Mouse (Mus musculus) heart, adult 18-20 months (tissue): ENCODE data around the gene Gm20696. TPM values are rescaled to one million over a fixed set of nuclear protein-coding genes. Genes with fewer than 3 reads are reported as not detected.
A peak's percentile ranks its signal among the peaks of the same experiment; 100 is the strongest.

ENCODE experiments used
- DNase-seq, 2 experiments: peaks; one replicate each; pipeline ENCODE4 v3.0.0; 2021 to 2022; ENCODE audit warnings: mixed read lengths in 1 of 2
- long read RNA-seq, 2 experiments: library from polyadenylated mRNA; stranded (forward); transcript quantifications; one replicate each; pipeline ENCODE4 v2.0.0; 2021
- total RNA-seq, 2 experiments: library from RNA; stranded (reverse); gene quantifications; 2 replicates each; pipeline ENCODE4 v1.2.3; 2021

The Gm20696 gene
- 1 to 10 TPM in 1 of 2 experiments, under 1 TPM in 1; 0.94 to 2.2 TPM for total RNA-seq
- long read RNA-seq, experiment 1, partial matches to known transcripts: 0 of 3 reads
- long read RNA-seq, experiment 1, other reads (novel, unspliced or antisense): 3 of 3 reads
- long read RNA-seq, experiment 2, partial matches to known transcripts: 0 of 1 reads
- long read RNA-seq, experiment 2, other reads (novel, unspliced or antisense): 1 of 1 reads

- DNase-seq: peak; percentile 78 to 82
Measured at GRCm38 (mm10) chr6:99666318-99667171, at the start of gene Gm20696, which contains the start of gene Eif4e3. Gm20696 (minus strand) TSS chr6:99666797. Eif4e3 (minus strand) TSS chr6:99666771.

GRCm38 (mm10) chr6:99715913-99716312 lies 49.3 kb upstream of the Gm20696 start:
- no peak for DNase-seq

- no peak for DNase-seq
Measured at GRCm38 (mm10) chr6:99715191-99715590, 48.6 kb upstream of the Gm20696 start.

- no peak for DNase-seq
Measured at GRCm38 (mm10) chr6:99713256-99713655, 46.7 kb upstream of the Gm20696 start.

- DNase-seq: no peak
Measured at GRCm38 (mm10) chr6:99711576-99712101, 45.0 kb upstream of the Gm20696 start.

- DNase-seq: no peak
Measured at GRCm38 (mm10) chr6:99700484-99700883, 33.9 kb upstream of the Gm20696 start.

GRCm38 (mm10) chr6:99692916-99693841 lies 26.6 kb upstream of the Gm20696 start:
- DNase-seq: peak in 1 of 2 experiments; percentile 7

- DNase-seq: peak; percentile 8 to 12
Measured at GRCm38 (mm10) chr6:99692206-99692915, 25.8 kb upstream of the Gm20696 start, which contains the start of gene Gpr27. Gpr27 (plus strand) TSS chr6:99692679.

GRCm38 (mm10) chr6:99691666-99692205 lies 25.1 kb upstream of the Gm20696 start:
- DNase-seq: no peak

- no peak for DNase-seq
Measured at GRCm38 (mm10) chr6:99688513-99688912, 21.9 kb upstream of the Gm20696 start.

- DNase-seq: peak in 1 of 2 experiments; percentile 14
Measured at GRCm38 (mm10) chr6:99684899-99685298, 18.3 kb upstream of the Gm20696 start.

GRCm38 (mm10) chr6:99683974-99684373 lies 17.4 kb upstream of the Gm20696 start:
- DNase-seq: no peak

- no peak for DNase-seq
Measured at GRCm38 (mm10) chr6:99678108-99678507, 11.5 kb upstream of the Gm20696 start.

- no peak for DNase-seq
Measured at GRCm38 (mm10) chr6:99677325-99677724, 10.7 kb upstream of the Gm20696 start.

GRCm38 (mm10) chr6:99674482-99674881 lies 7.9 kb upstream of the Gm20696 start:
- no peak for DNase-seq

- no peak for DNase-seq
Measured at GRCm38 (mm10) chr6:99671768-99672167, 5.2 kb upstream of the Gm20696 start.

GRCm38 (mm10) chr6:99670481-99671119 lies 4.0 kb upstream of the Gm20696 start:
- DNase-seq: peak; percentile 53 to 69

GRCm38 (mm10) chr6:99669481-99670325 lies 3.1 kb upstream of the Gm20696 start:
- no peak for DNase-seq

GRCm38 (mm10) chr6:99667290-99667689 lies 693 bp upstream of the Gm20696 start:
- peak in 1 of 2 experiments; percentile 44 for DNase-seq
